ENCODE assay signal across 17 mouse cellular contexts in genomic region chr12:57362732-57363131, GRCm38 (mm10).
"Had no signal": no experiment of that assay in that cellular context is flagged by ENCODE, and none has a peak within 500 bp of the region (broad histone marks: within the 10 kb centered on the region; RNA-seq: fewer than 3 reads in every experiment).

No protein-coding gene starts in this region.

- H3K4me2 ChIP-seq: liver, embryonic 13.5 days; lung, embryonic 14.5 days; midbrain, embryonic 13.5 days; neural tube, embryonic 13.5 days; stomach, embryonic 15.5 days had no signal

- DNase-seq: kidney, adult 18-20 months; kidney, adult 9 months; kidney, postnatal 14 days; kidney, postnatal 4 days; liver, embryonic 13.5 days; lung, embryonic 14.5 days; right cerebral cortex, adult 18-20 months; right cerebral cortex, postnatal 14 days; spleen, adult 18-20 months; thymus, postnatal 25 days had no signal

- H3K9me3 ChIP-seq: liver, embryonic 13.5 days; midbrain, embryonic 13.5 days; neural tube, embryonic 13.5 days; stomach, embryonic 15.5 days had no signal

- H3K36me3 ChIP-seq: liver, embryonic 13.5 days; midbrain, embryonic 13.5 days; neural tube, embryonic 13.5 days; stomach, embryonic 15.5 days had no signal

- H3K27me3 ChIP-seq: liver, embryonic 13.5 days; midbrain, embryonic 13.5 days; neural tube, embryonic 13.5 days; stomach, embryonic 15.5 days had no signal

- H3K9ac ChIP-seq: liver, embryonic 13.5 days; lung, embryonic 14.5 days; midbrain, embryonic 13.5 days; neural tube, embryonic 13.5 days; stomach, embryonic 15.5 days had no signal

- ATAC-seq: intestine, embryonic 16.5 days; lung, postnatal 0 days; midbrain, embryonic 13.5 days had no signal

- H3K4me1 ChIP-seq: liver, embryonic 13.5 days; midbrain, embryonic 13.5 days; neural tube, embryonic 13.5 days; stomach, embryonic 15.5 days had no signal

- H3K27ac ChIP-seq: liver, embryonic 13.5 days; macrophage; midbrain, embryonic 13.5 days; neural tube, embryonic 13.5 days; stomach, embryonic 15.5 days had no signal

- H3K4me3 ChIP-seq: liver, embryonic 13.5 days; midbrain, embryonic 13.5 days; myocyte; neural tube, embryonic 13.5 days; stomach, embryonic 15.5 days had no signal
